Mouse (Mus musculus) colon, adult 2 months (tissue): ENCODE data around the gene Prmt9. TPM values are rescaled to one million over a fixed set of nuclear protein-coding genes. Genes with fewer than 3 reads are reported as not detected.

Experiments
- polyA plus RNA-seq: library from polyadenylated mRNA; depleted of rRNA; stranded (reverse); fragments of >200 nt; gene quantifications from 2 replicates; pipeline ENCODE4 v1.2.3, GENCODE M21; 2012; rRNA removed

Prmt9 gene
- 4.2 and 6.0 TPM in 2 replicates for polyA plus RNA-seq

DNA sequence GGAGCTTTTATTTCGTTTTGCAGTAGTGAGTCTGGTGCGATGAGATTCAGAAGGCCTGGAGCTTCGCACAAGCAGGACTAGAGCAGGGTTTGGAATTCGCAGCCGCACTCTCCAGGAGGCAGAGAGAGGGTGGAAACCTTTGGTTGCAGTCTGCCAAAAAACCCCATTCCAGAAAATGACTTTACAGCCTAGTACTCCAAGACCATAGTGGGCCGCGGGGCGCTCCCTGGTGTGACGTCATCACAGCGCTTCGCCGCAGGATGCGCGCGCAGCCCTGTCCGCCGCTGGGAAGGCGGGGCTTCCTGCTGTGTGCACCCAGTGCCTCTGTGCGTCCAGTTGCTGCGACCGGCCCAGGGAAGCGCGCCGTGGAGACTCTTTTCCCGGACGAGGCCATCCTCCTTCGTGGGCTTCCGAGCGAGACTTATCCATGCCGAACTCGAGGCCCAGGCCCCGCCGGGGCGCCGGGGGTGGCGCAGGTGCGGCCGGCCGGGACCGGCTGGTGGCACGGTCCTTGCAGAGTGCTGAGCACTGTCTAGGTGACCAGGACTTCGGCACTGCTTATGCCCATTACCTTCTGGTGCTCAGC is at the start of gene Prmt9:
Gene Prmt9 (plus strand): TSS at position 277 of the 586 bp plus-strand sequence.

DNA sequence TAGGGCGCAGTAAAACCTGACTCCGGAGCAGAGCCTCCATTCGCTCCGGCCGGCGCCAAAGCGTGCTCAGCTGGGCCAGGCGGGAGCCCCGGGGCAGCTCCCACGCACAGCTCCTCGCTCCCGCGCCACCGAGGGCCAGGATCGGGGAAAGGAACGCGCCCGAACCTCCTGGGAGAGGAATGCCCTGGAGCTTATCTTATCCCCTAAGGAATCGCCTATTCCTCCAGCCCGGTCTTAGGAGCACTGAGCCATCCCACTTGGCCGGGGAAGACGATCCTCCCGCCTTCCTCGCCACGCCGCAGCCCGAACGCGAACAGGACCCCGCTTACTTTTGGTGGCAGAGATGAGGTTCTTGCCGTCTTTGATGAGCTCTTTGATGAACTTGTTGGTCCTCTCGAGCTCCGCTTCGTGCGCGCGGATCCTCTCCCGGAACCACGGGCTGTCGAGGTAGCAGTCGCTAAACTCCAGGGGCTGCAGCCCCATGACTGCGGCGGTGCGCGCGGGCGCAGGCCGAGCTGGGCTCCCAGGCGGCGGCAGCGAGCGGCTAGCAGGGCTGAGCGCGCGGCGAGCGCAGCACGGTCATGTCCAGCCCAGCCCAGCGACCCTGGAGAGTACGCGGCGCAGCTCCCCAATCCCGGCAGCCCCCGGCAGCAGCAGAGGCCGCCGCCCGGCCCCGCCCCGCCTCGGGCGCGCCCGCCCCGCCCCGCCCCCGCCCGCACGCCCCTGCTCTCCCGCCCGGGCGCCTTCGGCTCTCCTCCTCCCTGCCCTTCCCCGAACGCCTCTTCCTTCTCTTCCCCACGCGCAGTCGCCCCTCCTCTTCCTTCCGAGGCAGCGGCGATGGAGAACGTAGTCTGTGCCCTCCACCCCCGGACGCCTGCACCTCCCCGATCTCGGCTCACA is 31.6 kb upstream of the Prmt9 start, which contains the start of gene Arhgap10:
Gene Arhgap10 (minus strand): TSS at position 653 of the 900 bp plus-strand sequence.

DNA sequence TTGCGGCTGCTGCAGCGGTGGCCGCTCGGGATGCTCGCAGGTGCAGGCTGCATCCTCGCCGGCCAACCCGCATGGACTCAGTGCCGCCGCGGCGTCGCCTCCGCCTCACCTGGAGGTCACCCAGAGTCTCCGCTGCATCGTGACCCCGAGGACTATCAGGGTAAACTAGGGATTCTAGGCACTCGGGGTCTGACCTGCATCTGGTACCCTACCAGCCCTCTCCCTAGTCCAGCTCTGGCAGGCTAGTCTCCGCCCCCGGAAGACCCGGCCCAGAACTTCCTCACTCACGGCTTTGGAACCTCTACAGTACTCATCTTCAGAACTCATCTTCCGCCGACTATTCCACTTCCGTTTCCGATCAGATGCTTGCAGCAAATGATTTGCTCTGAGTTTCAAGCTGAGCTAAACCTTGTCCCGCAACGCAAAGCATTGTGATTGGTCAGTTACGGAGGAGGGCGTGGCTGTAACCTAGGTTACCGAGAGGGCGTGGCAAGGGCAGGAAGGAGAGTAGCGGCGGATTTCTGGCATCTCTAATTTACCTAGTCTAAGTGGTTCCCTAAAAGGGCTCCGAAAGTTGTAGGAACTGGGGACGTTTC is 61.3 kb downstream of the Prmt9 start, which contains the start of gene Tmem184c:
Gene Tmem184c (minus strand): TSS at position 325 of the 596 bp plus-strand sequence.

Other genes with a start within 250 kb of the Prmt9 start
- 7.0 and 7.3 TPM in 2 replicates for gene Arhgap10, start 31.4 kb upstream of the Prmt9 start, polyA plus RNA-seq
- gene Tmem184c, start 61.3 kb downstream of the Prmt9 start, polyA plus RNA-seq: 2.0 and 2.5 TPM in 2 replicates
- gene Ednra, start 175.1 kb downstream of the Prmt9 start, polyA plus RNA-seq: 6.2 and 6.5 TPM in 2 replicates